Mouse (Mus musculus): ENCODE measurements around the gene Kpna4.

- TF ChIP-seq CTCF (IDR thresholded peaks at IDR 0.05; ENCODE audit: low read depth) (no peak), EP300 (optimal IDR thresholded peaks at IDR 0.05) (no peak)
Measured at GRCm38 (mm10) chr3:69045400-69045703, 81.6 kb downstream of the Kpna4 start.
